Mouse (Mus musculus) lung, embryonic 16.5 days (tissue): ENCODE results near the gene Cd247. TPM values are rescaled to one million over a fixed set of nuclear protein-coding genes. Genes with fewer than 3 reads are reported as not detected.

Source experiments
- ATAC-seq: fragments of 200-750 bp; cut with Nextera tagmentation; 2 replicates; pipeline ENCODE4 v1.8.0; 2017; ENCODE audit warnings: low read depth, mild to moderate bottlenecking, moderate library complexity
- H3K27ac ChIP-seq: fragments of 300-500 bp; sonication (generic); 2 replicates; pipeline ENCODE4 v1.5.1; 2014; ENCODE audit warnings: mild to moderate bottlenecking, control low read depth, low read length
- H3K27me3 ChIP-seq: fragments of 300-500 bp; sonication (generic); 2 replicates; pipeline ENCODE4 v1.6.1; 2014; ENCODE audit warnings: low read depth, low read length, mixed read lengths; ENCODE audit not compliant: control insufficient read depth, insufficient read depth
- H3K36me3 ChIP-seq: fragments of 300-500 bp; sonication (generic); 2 replicates; pipeline ENCODE4 v1.6.1; 2014; ENCODE audit warnings: low read length; ENCODE audit not compliant: control insufficient read depth, insufficient read depth
- H3K4me1 ChIP-seq: fragments of 300-500 bp; sonication (generic); replicated peaks from 2 replicates; pipeline ENCODE4 v1.6.1; 2014; ENCODE audit warnings: low read length, mixed read lengths; ENCODE audit not compliant: control insufficient read depth, insufficient read depth
- H3K4me2 ChIP-seq: fragments of 300-500 bp; sonication (generic); 2 replicates; pipeline ENCODE4 v1.6.1; 2014; ENCODE audit warnings: low read depth, low read length, control low read depth
- H3K4me3 ChIP-seq: fragments of 300-500 bp; sonication (generic); 2 replicates; pipeline ENCODE4 v1.5.1; 2014; ENCODE audit warnings: mild to moderate bottlenecking, low read length, control low read depth
- H3K9ac ChIP-seq: fragments of 300-500 bp; sonication (generic); 2 replicates; pipeline ENCODE4 v1.6.1; 2014; ENCODE audit warnings: low read length, control low read depth
- H3K9me3 ChIP-seq: fragments of 300-500 bp; sonication (generic); 2 replicates; pipeline ENCODE4 v1.6.1; 2016; ENCODE audit warnings: low read length; ENCODE audit not compliant: control insufficient read depth
- WGBS: fragments of 180-500 bp; shearing (Covaris S2); extraction: QIAGEN DNeasy Blood & Tissue Kit; methylation state at CpG from one replicate; pipeline ENCODE4 v1.1.7; 2014; 5-methylcytosine and 5-hydroxymethylcytosine counted together
- polyA plus RNA-seq: library from polyadenylated mRNA; unstranded; fragments of >200 nt; fragmentation: Nextera tagmentation; extraction: Ambion mirVana; gene quantifications from 2 replicates; pipeline ENCODE4 v1.2.1, GENCODE M21; 2015

The Cd247 gene
- polyA plus RNA-seq, 1 experiment from 2014 or later = 2.1 TPM

DNA sequence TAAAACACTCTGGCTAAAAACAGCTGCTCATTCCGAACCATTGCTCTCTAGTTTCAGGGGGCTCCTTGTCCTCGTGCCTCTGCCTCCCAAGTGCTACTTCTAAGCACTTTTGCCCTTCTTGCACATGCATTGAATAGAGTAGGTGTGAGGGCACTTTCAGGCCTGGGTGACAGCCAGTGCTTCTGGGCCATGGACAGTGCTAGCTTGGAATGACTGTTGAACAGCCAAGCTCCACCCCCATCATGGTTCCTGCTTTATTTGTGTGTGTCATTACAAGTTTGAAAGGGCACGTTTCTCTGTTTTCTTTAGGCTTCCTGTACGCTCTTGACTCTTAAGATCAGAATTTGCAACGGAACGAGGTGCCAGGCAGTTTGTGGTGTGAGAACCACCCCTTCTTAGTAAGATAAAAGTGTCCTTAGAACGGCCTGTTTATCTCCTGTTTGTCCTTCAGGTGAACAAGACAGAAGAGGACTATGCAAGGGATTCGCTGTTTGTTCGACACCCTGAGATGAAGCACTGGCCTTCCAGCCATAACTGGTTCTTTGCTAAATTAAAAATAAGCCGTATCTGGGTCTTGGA is 18.2 kb upstream of the Cd247 start:
- Histone ChIP-seq H3K27ac (no peak overlapping the region), H3K4me1 (peaks cover 3% of the 10 kb centered on the region; the same call in 1 of the 2 replicates), H3K4me3 (no peak overlapping the region), H3K9me3 (no peaks in the 10 kb centered on the region), H3K9ac (no peak overlapping the region), H3K36me3 (peaks cover 4% of the 10 kb centered on the region; the same call in 1 of the 2 replicates), H3K4me2 (no peak overlapping the region), H3K27me3 (no peaks in the 10 kb centered on the region; the same call in 1 of the 2 replicates)
- no peak for ATAC-seq
- WGBS = 68% methylated on average over 10 of the region's 10 CpGs

DNA sequence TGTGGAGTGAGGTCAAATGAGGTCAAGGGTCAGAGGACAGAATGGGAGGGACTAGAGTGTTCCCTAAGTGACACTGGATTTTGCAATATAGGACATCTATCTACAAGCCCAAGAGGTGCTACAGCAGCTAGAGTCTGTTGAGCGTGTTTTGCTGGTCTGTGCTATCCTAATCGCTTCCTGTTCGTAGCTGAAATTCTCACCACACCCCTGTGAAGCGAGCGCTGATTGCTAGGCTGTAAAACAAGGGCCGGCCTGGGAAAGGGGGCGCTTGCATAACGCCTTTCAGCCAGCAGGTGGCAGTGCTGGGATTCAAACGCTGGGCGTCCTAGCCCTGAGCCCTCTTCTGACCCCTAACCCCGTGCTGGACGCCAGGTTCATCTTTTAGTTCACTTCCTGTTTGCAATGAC is 17.0 kb upstream of the Cd247 start:
- Histone ChIP-seq H3K36me3 (peaks cover 4% of the 10 kb centered on the region; the same call in 1 of the 2 replicates), H3K9ac (no peak overlapping the region), H3K4me1 (peaks cover 3% of the 10 kb centered on the region; the same call in 1 of the 2 replicates), H3K9me3 (no peaks in the 10 kb centered on the region), H3K27me3 (peaks cover 2% of the 10 kb centered on the region; the same call in 1 of the 2 replicates), H3K4me3 (no peak overlapping the region), H3K4me2 (peak overlapping the region; percentile 33), H3K27ac (no peak overlapping the region)
- ATAC-seq = peak; percentile 71
- under 1% methylated on average over 12 of the region's 12 CpGs for WGBS

DNA sequence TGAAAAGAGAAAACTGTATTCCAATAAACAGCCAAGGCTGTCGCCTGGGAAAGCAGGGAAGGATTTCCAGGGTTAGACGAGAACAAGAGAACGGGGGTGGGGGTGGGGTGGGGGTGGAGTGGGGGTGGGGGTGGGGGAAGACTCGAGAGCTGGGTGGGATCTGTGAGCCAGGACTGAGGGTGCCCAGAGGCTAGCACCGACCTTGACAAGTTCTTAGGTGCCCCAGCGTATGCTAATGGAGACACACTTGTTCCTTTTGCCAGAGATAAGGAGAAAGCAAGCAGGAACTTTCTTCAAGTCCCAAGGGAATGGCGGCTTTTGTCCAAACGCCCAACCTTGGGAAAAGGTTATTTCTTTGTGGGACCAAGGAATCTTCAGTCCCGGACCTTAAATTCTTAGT is 16.5 kb upstream of the Cd247 start:
- H3K4me1 ChIP-seq = peaks cover 3% of the 10 kb centered on the region; the same call in 1 of the 2 replicates
- H3K27ac ChIP-seq = no peak overlapping the region
- ATAC-seq = no peak; the same call in 1 of the 2 replicates
- peaks cover 5% of the 10 kb centered on the region; the same call in 1 of the 2 replicates for H3K27me3 ChIP-seq
- H3K9ac ChIP-seq = no peak overlapping the region
- H3K4me3 ChIP-seq = no peak overlapping the region
- H3K36me3 ChIP-seq = peaks cover 4% of the 10 kb centered on the region; the same call in 1 of the 2 replicates
- H3K4me2 ChIP-seq = peak overlapping the region; percentile 33
- 52% methylated on average over 9 of the region's 9 CpGs for WGBS
- no peaks in the 10 kb centered on the region for H3K9me3 ChIP-seq

DNA sequence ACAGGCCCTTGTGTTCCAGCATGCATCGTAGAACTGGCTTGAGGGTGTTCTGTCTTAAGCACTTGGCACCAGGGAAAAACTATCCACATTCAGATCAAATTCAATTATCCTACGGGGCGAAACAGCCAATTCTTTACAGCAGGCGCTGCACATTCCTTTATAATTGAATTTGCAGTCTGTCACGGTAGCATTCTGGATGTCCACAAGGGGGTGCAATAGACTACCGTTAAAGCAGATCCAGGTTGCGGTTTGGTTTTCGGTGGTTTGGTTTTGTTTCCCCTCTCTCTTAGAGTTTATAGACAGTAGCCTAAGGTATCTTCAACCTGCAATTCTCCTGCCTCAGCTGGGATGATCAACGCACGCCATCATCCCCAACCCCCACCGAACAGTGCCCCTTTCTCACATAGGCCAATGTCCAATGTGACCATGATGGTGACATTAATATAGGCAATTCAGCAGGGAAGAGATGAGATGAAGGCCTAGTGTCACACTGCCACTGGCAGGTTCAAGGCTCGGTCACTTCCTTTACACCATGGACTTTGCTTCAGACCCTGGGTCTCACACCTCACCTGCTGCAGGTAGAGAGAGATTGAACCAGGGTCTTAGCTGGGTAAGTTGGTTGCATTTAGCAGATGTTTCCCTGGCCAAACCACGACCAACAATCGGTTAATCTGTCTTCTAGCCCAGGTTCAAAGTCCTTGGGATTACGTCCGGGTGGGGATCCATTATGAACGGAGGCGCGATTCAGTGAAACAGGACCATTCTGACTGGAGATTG is 12.8 kb upstream of the Cd247 start:
- no peak overlapping the region for H3K9ac ChIP-seq
- H3K4me3 ChIP-seq = no peak overlapping the region
- peaks cover 5% of the 10 kb centered on the region; the same call in 1 of the 2 replicates for H3K27me3 ChIP-seq
- no peaks in the 10 kb centered on the region for H3K9me3 ChIP-seq
- WGBS = 48% methylated on average over 19 of the region's 19 CpGs
- no peak for ATAC-seq
- H3K4me2 ChIP-seq = peak overlapping the region; percentile 35; the same call in 1 of the 2 replicates
- H3K27ac ChIP-seq = no peak overlapping the region
- H3K4me1 ChIP-seq = peaks cover 10% of the 10 kb centered on the region
- peaks cover 1% of the 10 kb centered on the region; the same call in 1 of the 2 replicates for H3K36me3 ChIP-seq

DNA sequence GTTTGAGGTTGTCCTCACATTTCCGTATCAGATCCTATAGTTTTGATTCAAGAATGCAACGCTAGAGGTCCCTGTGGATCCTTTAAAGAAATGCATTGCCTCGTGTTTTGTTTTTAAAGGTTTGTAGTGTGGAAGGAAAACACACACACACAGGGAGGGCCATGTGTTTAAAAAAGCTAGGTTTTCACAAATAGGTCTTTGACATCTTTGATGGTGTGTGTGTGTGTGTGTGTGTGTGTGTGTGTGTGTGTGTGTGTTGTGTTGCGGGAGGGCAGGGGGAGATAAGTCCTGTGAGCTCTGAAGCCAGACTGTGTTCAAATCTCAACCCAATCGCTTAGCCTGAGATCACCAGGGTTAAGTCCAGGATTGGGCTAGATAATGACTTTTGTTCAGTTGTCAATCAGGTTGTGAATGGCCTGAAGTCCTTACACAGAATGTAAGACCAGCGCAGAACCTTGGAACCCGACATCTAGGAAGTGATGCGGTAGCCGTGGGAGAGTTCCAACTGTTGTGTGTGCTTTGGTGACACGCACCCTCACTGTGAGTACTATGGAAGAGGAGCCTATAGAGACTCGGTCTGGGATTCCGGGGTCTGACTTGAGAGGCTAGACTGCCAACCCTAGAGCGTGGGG is 8.4 kb upstream of the Cd247 start:
- ATAC-seq = peak; percentile 53
- Histone ChIP-seq H3K4me2 (peak overlapping the region; percentile 80), H3K36me3 (no peaks in the 10 kb centered on the region), H3K4me1 (peaks cover 7% of the 10 kb centered on the region), H3K9me3 (no peaks in the 10 kb centered on the region), H3K27ac (no peak overlapping the region), H3K4me3 (peak overlapping the region; percentile 41), H3K27me3 (peaks cover 5% of the 10 kb centered on the region; the same call in 1 of the 2 replicates), H3K9ac (peak overlapping the region; percentile 51)
- 4% methylated on average over 13 of the region's 13 CpGs for WGBS

DNA sequence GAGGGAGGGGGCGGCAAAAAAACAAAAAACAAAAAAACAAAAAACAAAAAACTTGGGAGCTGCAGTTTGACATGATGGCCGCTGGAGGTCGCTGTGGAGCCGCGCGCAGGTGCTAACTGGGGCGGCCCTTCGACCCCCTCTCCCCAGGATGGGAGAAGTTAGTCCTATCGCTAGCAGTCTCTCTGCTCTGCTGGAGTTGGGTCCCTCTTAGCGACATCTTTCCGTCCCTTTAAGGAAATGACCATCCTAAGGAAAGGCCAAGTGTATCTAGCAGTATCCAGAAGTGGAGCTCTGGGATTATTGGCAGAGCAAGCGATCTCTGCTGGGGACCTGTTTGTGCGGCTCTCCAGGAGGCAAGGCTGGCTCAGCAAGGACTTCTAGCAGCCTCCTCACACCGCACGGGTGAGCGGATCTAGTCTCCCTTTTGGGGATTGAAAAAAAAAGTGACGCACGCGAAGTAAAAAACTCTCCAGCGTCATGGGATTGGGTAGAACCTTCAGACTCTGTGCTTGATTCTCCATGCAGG is 7.8 kb upstream of the Cd247 start:
- Histone ChIP-seq H3K4me3 (peak overlapping the region; percentile 41), H3K36me3 (no peaks in the 10 kb centered on the region), H3K4me2 (peak overlapping the region; percentile 80), H3K27me3 (peaks cover 5% of the 10 kb centered on the region; the same call in 1 of the 2 replicates), H3K27ac (no peak overlapping the region), H3K9ac (peak overlapping the region; percentile 51), H3K9me3 (no peaks in the 10 kb centered on the region), H3K4me1 (peaks cover 7% of the 10 kb centered on the region)
- ATAC-seq = peak; percentile 53
- 4% methylated on average over 20 of the region's 20 CpGs for WGBS

DNA sequence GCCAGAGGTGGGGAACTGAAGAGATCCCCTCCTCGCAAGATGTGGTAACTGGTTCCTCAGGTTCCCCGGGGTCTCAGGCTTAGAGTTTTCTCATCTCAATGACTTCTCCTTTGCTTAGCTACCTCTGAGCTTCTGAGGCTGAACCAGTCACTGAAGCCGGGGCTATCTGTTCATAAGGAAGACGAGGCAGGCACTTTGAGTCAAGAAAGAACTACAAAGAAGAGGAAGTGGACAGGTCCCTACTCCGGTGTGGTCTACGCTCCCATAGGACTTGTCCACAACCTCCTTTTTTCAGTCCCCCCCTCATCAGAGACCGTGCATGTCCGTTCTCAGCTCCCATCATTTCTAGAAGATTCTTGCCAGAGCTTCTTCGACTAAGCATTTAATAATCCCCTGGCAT is 7.1 kb upstream of the Cd247 start:
- 76% methylated on average over 9 of the region's 9 CpGs for WGBS
- H3K27ac ChIP-seq = no peak overlapping the region
- H3K4me2 ChIP-seq = no peak overlapping the region
- no peaks in the 10 kb centered on the region for H3K36me3 ChIP-seq
- H3K4me3 ChIP-seq = no peak overlapping the region
- peaks cover 7% of the 10 kb centered on the region for H3K4me1 ChIP-seq
- no peak for ATAC-seq
- peaks cover 3% of the 10 kb centered on the region; the same call in 1 of the 2 replicates for H3K27me3 ChIP-seq
- H3K9me3 ChIP-seq = no peaks in the 10 kb centered on the region
- H3K9ac ChIP-seq = no peak overlapping the region

DNA sequence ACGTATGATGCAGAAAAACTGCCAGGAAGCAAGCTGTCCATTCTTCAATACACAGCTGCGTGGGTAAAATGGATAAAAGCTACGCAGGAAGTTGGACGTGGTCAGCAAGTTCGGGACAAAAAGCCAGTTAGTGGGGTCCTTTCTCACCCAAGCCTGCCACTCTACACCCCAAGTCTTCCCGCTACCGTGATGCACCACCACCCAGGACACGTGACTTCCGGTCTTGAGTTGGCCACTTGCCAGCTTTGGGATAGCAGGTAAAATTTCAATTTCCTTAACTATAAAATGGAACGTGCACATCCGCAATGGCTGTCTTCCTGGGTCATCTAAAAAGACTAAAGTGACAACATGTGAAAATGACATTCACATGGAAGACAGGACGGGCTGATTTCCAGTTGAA is 6.6 kb upstream of the Cd247 start:
- Histone ChIP-seq H3K27me3 (no peaks in the 10 kb centered on the region; the same call in 1 of the 2 replicates), H3K4me3 (no peak overlapping the region), H3K36me3 (no peaks in the 10 kb centered on the region), H3K4me2 (no peak overlapping the region), H3K9me3 (no peaks in the 10 kb centered on the region), H3K9ac (no peak overlapping the region), H3K4me1 (peaks cover 7% of the 10 kb centered on the region), H3K27ac (no peak overlapping the region)
- WGBS = 74% methylated on average over 12 of the region's 12 CpGs
- no peak for ATAC-seq

DNA sequence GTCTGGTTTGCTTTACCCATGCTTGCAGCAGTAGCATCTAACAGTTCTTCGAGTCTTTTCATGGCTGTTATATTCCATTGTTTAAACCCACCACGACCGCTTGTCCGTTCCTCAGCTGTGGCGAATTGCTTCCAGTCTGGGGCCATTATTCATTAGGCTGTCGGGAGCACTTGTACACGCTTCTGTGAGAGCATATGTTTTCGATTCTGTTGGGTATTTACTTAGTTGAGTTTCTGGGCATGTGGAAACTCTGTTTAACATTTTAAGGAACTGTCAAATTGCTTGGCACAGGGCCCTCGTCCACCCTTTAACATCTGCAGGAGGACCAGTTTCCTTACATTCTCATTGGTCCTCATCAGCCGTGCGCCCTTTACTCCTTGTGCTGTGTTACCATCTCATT is 2.2 kb upstream of the Cd247 start:
- Histone ChIP-seq H3K27ac (no peak overlapping the region), H3K27me3 (no peaks in the 10 kb centered on the region), H3K9me3 (no peaks in the 10 kb centered on the region), H3K4me1 (no peaks in the 10 kb centered on the region), H3K9ac (no peak overlapping the region), H3K4me3 (no peak overlapping the region), H3K4me2 (no peak overlapping the region), H3K36me3 (no peaks in the 10 kb centered on the region)
- no peak for ATAC-seq
- 34% methylated on average over 11 of the region's 11 CpGs for WGBS
